Mouse (Mus musculus) embryonic facial prominence, embryonic 14.5 days (tissue): Measurements from ENCODE around the gene Tmem253. TPM values are rescaled to one million over a fixed set of nuclear protein-coding genes. Genes with fewer than 3 reads are reported as not detected.

Source experiments
- ATAC-seq: fragments of 200-750 bp; cut with Nextera tagmentation; 2 replicates; pipeline ENCODE4 v1.8.0; 2017; ENCODE audit warnings: low read depth, moderate number of reproducible peaks, moderate TSS enrichment
- DNase-seq: peaks from one replicate; pipeline ENCODE4 v3.0.0-alpha.2; 2015; ENCODE audit warnings: low spot score
- H3K27ac ChIP-seq: fragments of 300-500 bp; sonication (generic); replicated peaks from 2 replicates; pipeline ENCODE4 v1.5.1; 2014; ENCODE audit warnings: low read depth, mild to moderate bottlenecking, low read length, moderate library complexity
- H3K27me3 ChIP-seq: fragments of 300-500 bp; sonication (generic); replicated peaks from 2 replicates; pipeline ENCODE4 v1.6.1; 2014; ENCODE audit warnings: low read length; ENCODE audit not compliant: control insufficient read depth, insufficient read depth
- H3K36me3 ChIP-seq: fragments of 300-500 bp; sonication (generic); 2 replicates; pipeline ENCODE4 v1.6.1; 2014; ENCODE audit warnings: low read length, mixed read lengths; ENCODE audit not compliant: control insufficient read depth, insufficient read depth
- H3K4me1 ChIP-seq: fragments of 300-500 bp; sonication (generic); 2 replicates; pipeline ENCODE4 v1.6.1; 2014; ENCODE audit warnings: antibody characterized with exemption, low read length; ENCODE audit not compliant: control insufficient read depth, insufficient read depth
- H3K4me2 ChIP-seq: fragments of 300-500 bp; sonication (generic); 2 replicates; pipeline ENCODE4 v1.6.1; 2014; ENCODE audit warnings: low read depth, mild to moderate bottlenecking, low read length, moderate library complexity, mixed read lengths
- H3K4me3 ChIP-seq: fragments of 300-500 bp; sonication (generic); 2 replicates; pipeline ENCODE4 v1.5.1; 2014; ENCODE audit warnings: low read depth, mild to moderate bottlenecking, low read length
- H3K9ac ChIP-seq: fragments of 300-500 bp; sonication (generic); 2 replicates; pipeline ENCODE4 v1.6.1; 2014; ENCODE audit warnings: low read depth, mild to moderate bottlenecking, low read length, moderate library complexity, mixed read lengths
- H3K9me3 ChIP-seq: fragments of 300-500 bp; sonication (generic); 2 replicates; pipeline ENCODE4 v1.6.1; 2016; ENCODE audit warnings: low read length; ENCODE audit not compliant: control insufficient read depth
- WGBS: fragments of 180-500 bp; shearing (Covaris S2); extraction: QIAGEN DNeasy Blood & Tissue Kit; methylation state at CpG from one replicate; pipeline ENCODE4 v1.1.7; 2014; 5-methylcytosine and 5-hydroxymethylcytosine counted together
- polyA plus RNA-seq: library from polyadenylated mRNA; unstranded; fragments of >200 nt; fragmentation: Nextera tagmentation; extraction: Ambion mirVana; gene quantifications from 2 replicates; pipeline ENCODE4 v1.2.1, GENCODE M21; 2014

The Tmem253 gene
- polyA plus RNA-seq, 1 experiment from 2014 or later: 0.82 TPM

- no peak overlapping the region for H3K9ac ChIP-seq
- H3K4me1 ChIP-seq: peaks cover 14% of the 10 kb centered on the region; the same call in 1 of the 2 replicates
- DNase-seq: no peak
- no peak for ATAC-seq
- no peaks in the 10 kb centered on the region for H3K36me3 ChIP-seq
- no peak overlapping the region for H3K4me2 ChIP-seq
- WGBS: 78% methylated on average over 13 of the region's 13 CpGs
- no peak overlapping the region for H3K4me3 ChIP-seq
- no peak overlapping the region for H3K27ac ChIP-seq
- no peaks in the 10 kb centered on the region for H3K27me3 ChIP-seq
- H3K9me3 ChIP-seq: no peaks in the 10 kb centered on the region
These were observed 1.4 kb downstream of the Tmem253 start for GRCm38 (mm10) chr14:52016625-52017405.

GRCm38 (mm10) chr14:52017662-52018061 is 2.2 kb downstream of the Tmem253 start:
- H3K4me1 ChIP-seq: peaks cover 21% of the 10 kb centered on the region; the same call in 1 of the 2 replicates
- no peak for ATAC-seq
- 71% methylated on average over 4 of the region's 4 CpGs for WGBS

GRCm38 (mm10) chr14:52018248-52019050 is 3.0 kb downstream of the Tmem253 start:
- peak overlapping the region; percentile 100 for H3K27ac ChIP-seq
- H3K9ac ChIP-seq: peak overlapping the region; percentile 97
- peak overlapping the region; percentile 72 for H3K4me3 ChIP-seq
- H3K27me3 ChIP-seq: no peaks in the 10 kb centered on the region
- no peaks in the 10 kb centered on the region for H3K9me3 ChIP-seq
- peak overlapping the region; percentile 67 for H3K4me2 ChIP-seq
- ATAC-seq (no peak), DNase-seq (no peak)
- peaks cover 24% of the 10 kb centered on the region; the same call in 1 of the 2 replicates for H3K4me1 ChIP-seq
- H3K36me3 ChIP-seq: no peaks in the 10 kb centered on the region
- 87% methylated on average over 15 of the region's 15 CpGs for WGBS

More at GRCm38 (mm10) chr14:52017662-52018061, 2.2 kb downstream of the Tmem253 start:
- H3K27ac ChIP-seq: no peak overlapping the region
- no peak for DNase-seq
- H3K4me2 ChIP-seq: no peak overlapping the region
- no peaks in the 10 kb centered on the region for H3K9me3 ChIP-seq
- no peaks in the 10 kb centered on the region for H3K27me3 ChIP-seq
- H3K4me3 ChIP-seq: no peak overlapping the region
- H3K36me3 ChIP-seq: no peaks in the 10 kb centered on the region
- H3K9ac ChIP-seq: no peak overlapping the region

GRCm38 (mm10) chr14:52019051-52019589 is 3.7 kb downstream of the Tmem253 start:
- 29% methylated on average over 12 of the region's 12 CpGs for WGBS
- ATAC-seq (peak; percentile 5; the same call in 1 of the 2 replicates), DNase-seq (no peak)
- peak overlapping the region; percentile 100 for H3K27ac ChIP-seq
- no peaks in the 10 kb centered on the region for H3K9me3 ChIP-seq
- no peaks in the 10 kb centered on the region for H3K36me3 ChIP-seq
- peak overlapping the region; percentile 72 for H3K4me3 ChIP-seq
- H3K4me2 ChIP-seq: peak overlapping the region; percentile 67
- H3K9ac ChIP-seq: peak overlapping the region; percentile 97
- peaks cover 27% of the 10 kb centered on the region; the same call in 1 of the 2 replicates for H3K4me1 ChIP-seq
- no peaks in the 10 kb centered on the region for H3K27me3 ChIP-seq

GRCm38 (mm10) chr14:52019590-52020340 is 4.3 kb downstream of the Tmem253 start:
- Histone ChIP-seq H3K9me3 (no peaks in the 10 kb centered on the region), H3K27me3 (no peaks in the 10 kb centered on the region), H3K36me3 (no peaks in the 10 kb centered on the region), H3K4me2 (peak overlapping the region; percentile 67), H3K4me3 (peak overlapping the region; percentile 72), H3K27ac (peak overlapping the region; percentile 100), H3K4me1 (peaks cover 27% of the 10 kb centered on the region; the same call in 1 of the 2 replicates), H3K9ac (peak overlapping the region; percentile 97)
- peak; percentile 99 for DNase-seq
- WGBS: under 1% methylated on average over 42 of the region's 74 CpGs
- peak; percentile 93 for ATAC-seq

GRCm38 (mm10) chr14:52020486-52021137 is 5.2 kb downstream of the Tmem253 start, which contains the start of gene Zfp219:
Gene Zfp219, minus strand, starts transcription at chr14:52020733.
- no peaks in the 10 kb centered on the region for H3K27me3 ChIP-seq
- peak within 1 kb of the TSS; percentile 72 for H3K4me3 ChIP-seq
- 6% methylated on average over 15 of the region's 15 CpGs for WGBS
- H3K36me3 ChIP-seq: no peaks in the 10 kb centered on the region
- H3K27ac ChIP-seq: peak within 1 kb of the TSS; percentile 100
- H3K9me3 ChIP-seq: no peaks in the 10 kb centered on the region
- H3K4me2 ChIP-seq: peak within 1 kb of the TSS; percentile 67
- DNase-seq (peak; percentile 95), ATAC-seq (peak; percentile 54)
- H3K9ac ChIP-seq: peak within 1 kb of the TSS; percentile 97
- H3K4me1 ChIP-seq: peaks cover 24% of the 10 kb centered on the region; the same call in 1 of the 2 replicates

- Histone ChIP-seq H3K27ac (peak overlapping the region; percentile 100), H3K36me3 (no peaks in the 10 kb centered on the region), H3K27me3 (no peaks in the 10 kb centered on the region), H3K9me3 (no peaks in the 10 kb centered on the region), H3K4me1 (peaks cover 22% of the 10 kb centered on the region; the same call in 1 of the 2 replicates), H3K9ac (peak overlapping the region; percentile 97; the same call in 1 of the 2 replicates), H3K4me2 (peak overlapping the region; percentile 67), H3K4me3 (peak overlapping the region; percentile 72)
- no peak for DNase-seq
- 74% methylated on average over 4 of the region's 4 CpGs for WGBS
- ATAC-seq: no peak
These were observed 5.7 kb downstream of the Tmem253 start for GRCm38 (mm10) chr14:52021138-52021529.
